Mouse (Mus musculus) adrenal gland, postnatal 25 days (tissue): ENCODE measurements at regions not wholly inside any gene's neighbourhood (a gene's known extent, or its start where the extent isn't known, plus 50 kb on each side); places are given as distances from the start of the nearest gene placed in this dataset.

Source experiments
- DNase-seq: peaks from one replicate; pipeline ENCODE4 v3.0.0; 2021; ENCODE audit warnings: mixed read lengths

- no peak for DNase-seq
Observed at GRCm38 (mm10) chr6:117619606-117620005, 221.4 kb upstream of the Zfp637 start.

- DNase-seq: no peak
Observed at GRCm38 (mm10) chr6:117622446-117622845, 218.5 kb upstream of the Zfp637 start.

GRCm38 (mm10) chr6:117622946-117623345, 218.0 kb upstream of the Zfp637 start:
- DNase-seq: no peak

GRCm38 (mm10) chr6:117625716-117626115, 215.3 kb upstream of the Zfp637 start:
- no peak for DNase-seq

GRCm38 (mm10) chr6:117627461-117627860, 213.5 kb upstream of the Zfp637 start:
- no peak for DNase-seq

GRCm38 (mm10) chr6:117646628-117647027, 194.4 kb upstream of the Zfp637 start:
- no peak for DNase-seq

- DNase-seq: no peak
Observed at GRCm38 (mm10) chr6:117650541-117650940, 190.4 kb upstream of the Zfp637 start.

GRCm38 (mm10) chr6:117651551-117651950, 189.4 kb upstream of the Zfp637 start:
- no peak for DNase-seq

- no peak for DNase-seq
Observed at GRCm38 (mm10) chr6:117652012-117652411, 189.0 kb upstream of the Zfp637 start.

GRCm38 (mm10) chr6:117652917-117653316, 188.1 kb upstream of the Zfp637 start:
- peak; percentile 46 for DNase-seq

GRCm38 (mm10) chr6:117653886-117654425, 187.0 kb upstream of the Zfp637 start:
- no peak for DNase-seq

- DNase-seq: no peak
Observed at GRCm38 (mm10) chr6:117655986-117656385, 185.0 kb upstream of the Zfp637 start.

GRCm38 (mm10) chr6:117660576-117660975, 180.4 kb upstream of the Zfp637 start:
- DNase-seq: peak; percentile 14

GRCm38 (mm10) chr6:117662635-117663034, 178.3 kb upstream of the Zfp637 start:
- no peak for DNase-seq

GRCm38 (mm10) chr6:117670337-117670736, 170.6 kb upstream of the Zfp637 start:
- DNase-seq: no peak

GRCm38 (mm10) chr6:117670792-117671525, 170.0 kb upstream of the Zfp637 start:
- DNase-seq: no peak

- DNase-seq: peak; percentile 10
Observed at GRCm38 (mm10) chr6:117675059-117675800, 165.8 kb upstream of the Zfp637 start.

- no peak for DNase-seq
Observed at GRCm38 (mm10) chr6:117676064-117676821, 164.7 kb upstream of the Zfp637 start.

- DNase-seq: no peak
Observed at GRCm38 (mm10) chr6:117677062-117677461, 163.9 kb upstream of the Zfp637 start.

- no peak for DNase-seq
Observed at GRCm38 (mm10) chr6:117677821-117678220, 163.2 kb upstream of the Zfp637 start.

GRCm38 (mm10) chr6:117678276-117678675, 162.7 kb upstream of the Zfp637 start:
- no peak for DNase-seq

- DNase-seq: no peak
Observed at GRCm38 (mm10) chr6:117678877-117679276, 162.1 kb upstream of the Zfp637 start.

- no peak for DNase-seq
Observed at GRCm38 (mm10) chr6:117686212-117686611, 154.8 kb upstream of the Zfp637 start.
